Mouse (Mus musculus): ENCODE measurements at regions not wholly inside any gene's neighbourhood (a gene's known extent, or its start where the extent isn't known, plus 50 kb on each side); places are given as distances from the start of the nearest gene placed in this dataset.

DNA sequence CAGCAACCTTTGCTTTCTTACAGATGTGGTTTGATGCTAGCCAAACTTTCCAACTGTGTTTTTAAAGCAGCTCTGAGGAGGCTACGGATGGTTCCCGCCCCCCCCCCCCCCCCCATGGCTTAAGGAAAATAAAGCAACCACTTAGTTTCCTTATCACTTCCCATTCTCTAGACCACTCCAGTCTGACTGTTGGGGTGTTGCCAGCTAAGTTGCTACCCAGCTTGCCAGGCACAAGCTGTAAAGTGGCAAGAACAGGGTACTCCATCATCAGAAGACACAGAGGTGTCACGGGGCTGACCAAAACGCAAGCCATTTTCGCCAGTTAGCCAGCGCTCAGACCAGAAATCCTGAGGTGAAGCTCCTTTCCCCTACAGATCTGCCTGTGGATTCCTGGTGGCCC, 74.7 kb upstream of the Prok2 start:
- TF ChIP-seq CTCF (IDR thresholded peaks at IDR 0.05; ENCODE audit: control insufficient read depth, insufficient read depth, insufficient read length) = no peak
- TF ChIP-seq MYOG (IDR thresholded peaks at IDR 0.05; ENCODE audit: control insufficient read depth, extremely low read depth, insufficient read length) = no peak
- no peak for TF ChIP-seq CEBPB (IDR thresholded peaks at IDR 0.05; ENCODE audit: low read depth)
- no peak for TF ChIP-seq USF1 (IDR thresholded peaks at IDR 0.05; ENCODE audit: low read depth)
- no peak for TF ChIP-seq MYOD1 (IDR thresholded peaks at IDR 0.05; ENCODE audit: control insufficient read depth, insufficient read length, low read depth)
- TF ChIP-seq MAX (IDR thresholded peaks at IDR 0.05) = no peak

Measured in C2C12 (cell line).